Mouse (Mus musculus): ENCODE results near the gene Nt5c2.

DNA sequence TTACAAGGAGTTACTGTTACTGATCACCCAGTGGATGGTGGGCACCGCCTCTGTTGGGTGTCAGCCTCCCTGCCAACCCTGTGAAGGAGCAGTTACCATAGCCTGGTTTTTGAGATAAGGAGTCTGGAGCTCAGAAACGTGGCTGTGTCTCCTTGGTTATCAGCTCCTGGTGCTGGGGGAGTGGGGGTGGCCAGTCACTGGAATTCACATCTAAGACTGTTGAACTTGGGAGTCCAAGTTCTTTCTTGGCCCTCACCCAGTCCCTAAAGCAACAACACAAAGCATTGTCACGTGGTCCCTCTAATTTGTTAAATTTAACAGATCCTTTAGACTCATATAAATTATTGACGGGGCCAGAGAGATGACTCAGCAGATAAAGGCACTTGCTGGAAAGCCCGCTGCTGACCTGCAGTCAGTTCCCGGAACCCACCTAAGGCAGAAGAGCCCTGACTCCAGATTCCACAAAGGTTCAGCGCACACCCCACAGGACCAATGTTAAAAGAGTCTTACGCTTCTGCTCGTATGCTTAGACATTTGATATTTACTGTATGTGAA lies 165.4 kb downstream of the Nt5c2 start:
- TF ChIP-seq CTCF (IDR thresholded peaks at IDR 0.05; ENCODE audit: low read depth, low read length) = no peak
- no peak for TF ChIP-seq POLR2A (IDR thresholded peaks at IDR 0.05; ENCODE audit: borderline replicate concordance, low read depth, low read length)
